Comparison of ENCODE assay signal across 16 mouse cellular contexts in the genomic region with DNA sequence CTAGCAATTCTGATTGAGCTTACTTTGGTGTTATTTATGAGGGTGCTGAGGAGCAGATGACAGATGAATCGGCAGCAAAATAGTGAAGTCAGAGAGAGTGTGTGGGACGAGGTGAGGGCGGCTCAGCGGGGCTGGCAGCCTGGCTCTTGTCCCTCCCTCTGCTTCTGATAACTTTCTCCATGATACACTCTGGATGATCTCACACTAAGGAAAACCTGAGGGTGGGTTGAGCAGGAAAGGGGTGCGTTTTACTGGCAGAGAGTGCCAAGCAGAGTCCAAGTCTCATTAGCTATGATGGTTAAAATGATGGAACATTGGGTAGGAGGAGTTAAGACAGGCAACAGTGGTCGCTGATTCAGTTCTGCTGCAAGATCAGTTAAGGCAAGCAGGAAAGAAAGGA.
DNase-seq lines count a peak whose midpoint lies in the region; ATAC-seq and TF ChIP-seq lines count a peak whose summit lies in the region.
"Had no signal": no experiment of that assay in that cellular context is flagged by ENCODE, and none has a peak within 500 bp of the region (broad histone marks: within the 10 kb centered on the region; RNA-seq: fewer than 3 reads in every experiment).

No protein-coding gene starts in this region.

- intact Hi-C loops in left cerebral cortex, postnatal 36 days (cut with DNase I), result no loop called here

- H3K9ac ChIP-seq in lung, embryonic 14.5 days, result no peak overlapping the region
- no peak overlapping the region for H3K9ac ChIP-seq in forebrain, embryonic 15.5 days (replicated peaks)
- H3K9ac ChIP-seq: forebrain, embryonic 12.5 days; liver, embryonic 13.5 days; neural tube, embryonic 13.5 days had no signal

- no peak overlapping the region for H3K27ac ChIP-seq in lung, embryonic 14.5 days (ENCODE audit: low read depth)
- no peak overlapping the region for H3K27ac ChIP-seq in forebrain, embryonic 15.5 days (replicated peaks)
- H3K27ac ChIP-seq: forebrain, embryonic 12.5 days; kidney, postnatal 0 days; liver, embryonic 13.5 days; neural tube, embryonic 13.5 days had no signal

- ATAC-seq in lung, embryonic 14.5 days (ENCODE audit: insufficient read depth), result no peak
- no peak for ATAC-seq in erythroblast, adult 5-6 weeks (replicated peaks; ENCODE audit: low FRiP score, poor library complexity, severe bottlenecking)
- no peak for ATAC-seq in forebrain, embryonic 15.5 days (replicated peaks)
- no peak for ATAC-seq in CD4-positive, CD25-positive, alpha-beta regulatory T cell, adult 4 months

- no peaks in the 10 kb centered on the region for H3K9me3 ChIP-seq in lung, embryonic 14.5 days (ENCODE audit: low read depth, low read length)
- no peaks in the 10 kb centered on the region for H3K9me3 ChIP-seq in forebrain, embryonic 15.5 days
- H3K9me3 ChIP-seq: forebrain, embryonic 12.5 days; liver, embryonic 13.5 days; neural tube, embryonic 13.5 days had no signal

- no peaks in the 10 kb centered on the region for H3K36me3 ChIP-seq in lung, embryonic 14.5 days (ENCODE audit: insufficient read depth)
- no peaks in the 10 kb centered on the region for H3K36me3 ChIP-seq in forebrain, embryonic 15.5 days
- H3K36me3 ChIP-seq: forebrain, embryonic 12.5 days; liver, embryonic 13.5 days; neural tube, embryonic 13.5 days had no signal

- H3K27me3 ChIP-seq in lung, embryonic 14.5 days (ENCODE audit: insufficient read depth, low read length), result no peaks in the 10 kb centered on the region
- no peaks in the 10 kb centered on the region for H3K27me3 ChIP-seq in forebrain, embryonic 15.5 days
- H3K27me3 ChIP-seq: forebrain, embryonic 12.5 days; liver, embryonic 13.5 days; megakaryocyte, embryonic 14.5 days; neural tube, embryonic 13.5 days had no signal

- DNase-seq in lung, embryonic 14.5 days, result peak; percentile 8
- DNase-seq in lung, postnatal 14 days, result no peak
- peak; percentile 24 to 44 for DNase-seq in frontal cortex, postnatal 10 days (ENCODE audit: low spot score in 2 of 2)
- peak; percentile 73 to 77 for DNase-seq in layer of hippocampus, adult 8-10 months (ENCODE audit: low spot score in 2 of 2)
- peak; percentile 66 to 77 for DNase-seq in left cerebral cortex, postnatal 36 days (ENCODE audit: low spot score in 2 of 2)
- DNase-seq: adrenal gland, postnatal 36 days; heart, postnatal 4 days; liver, embryonic 13.5 days; retina, postnatal 1 day had no signal

- TF ChIP-seq CTCF in lung, embryonic 14.5 days (IDR thresholded peaks at IDR 0.05; ENCODE audit: low read depth), result no peak

- H3K4me2 ChIP-seq in lung, embryonic 14.5 days, result no peak overlapping the region
- H3K4me2 ChIP-seq in forebrain, embryonic 15.5 days (replicated peaks), result no peak overlapping the region
- H3K4me2 ChIP-seq: forebrain, embryonic 12.5 days; liver, embryonic 13.5 days; neural tube, embryonic 13.5 days had no signal

- H3K4me3 ChIP-seq in lung, embryonic 14.5 days (ENCODE audit: low read depth, low read length), result no peak overlapping the region
- no peak overlapping the region for H3K4me3 ChIP-seq in forebrain, embryonic 15.5 days
- H3K4me3 ChIP-seq: forebrain, embryonic 12.5 days; liver, embryonic 13.5 days; megakaryocyte, embryonic 14.5 days; neural tube, embryonic 13.5 days had no signal

- 45% methylated on average over 6 of the region's 6 CpGs for WGBS in lung, embryonic 14.5 days
- 89% methylated on average over 6 of the region's 6 CpGs for WGBS in forebrain, embryonic 15.5 days

- no peaks in the 10 kb centered on the region for H3K4me1 ChIP-seq in lung, embryonic 14.5 days (ENCODE audit: insufficient read depth)
- no peaks in the 10 kb centered on the region for H3K4me1 ChIP-seq in forebrain, embryonic 15.5 days
- H3K4me1 ChIP-seq: forebrain, embryonic 12.5 days; liver, embryonic 13.5 days; neural tube, embryonic 13.5 days had no signal
